Mouse (Mus musculus) liver, postnatal 0 days (tissue): ENCODE data around the gene Rbpj. TPM values are rescaled to one million over a fixed set of nuclear protein-coding genes. Genes with fewer than 3 reads are reported as not detected.

Source experiments
- ATAC-seq: fragments of 200-750 bp; cut with Nextera tagmentation; 2 replicates; pipeline ENCODE4 v1.8.0; 2017; ENCODE audit warnings: mild to moderate bottlenecking, moderate library complexity
- DNase-seq: peaks from one replicate; pipeline ENCODE4 v3.0.0-alpha.2; 2016
- H3K27ac ChIP-seq: fragments of 300-500 bp; sonication (generic); 2 replicates; pipeline ENCODE4 v1.5.1; 2014; ENCODE audit warnings: antibody characterized with exemption, moderate library complexity, mild to moderate bottlenecking, low read depth
- H3K27me3 ChIP-seq: fragments of 300-500 bp; sonication (generic); 2 replicates; pipeline ENCODE4 v1.6.1; 2014; ENCODE audit warnings: low read length, control low read depth, mixed read lengths; ENCODE audit not compliant: insufficient read depth
- H3K36me3 ChIP-seq: fragments of 300-500 bp; sonication (generic); replicated peaks from 2 replicates; pipeline ENCODE4 v1.6.1; 2014; ENCODE audit warnings: mild to moderate bottlenecking, control low read depth, low read length, moderate library complexity, mixed read lengths; ENCODE audit not compliant: insufficient read depth
- H3K4me1 ChIP-seq: fragments of 300-500 bp; sonication (generic); 2 replicates; pipeline ENCODE4 v1.6.1; 2014; ENCODE audit warnings: antibody characterized with exemption, mild to moderate bottlenecking, control low read depth; ENCODE audit not compliant: insufficient read depth
- H3K4me2 ChIP-seq: fragments of 300-500 bp; sonication (generic); 2 replicates; pipeline ENCODE4 v1.6.1; 2014; ENCODE audit warnings: low read depth, mild to moderate bottlenecking, low read length, moderate library complexity, mixed read lengths
- H3K4me3 ChIP-seq: fragments of 300-500 bp; sonication (generic); 2 replicates; pipeline ENCODE4 v1.5.1; 2014; ENCODE audit warnings: low read depth, low read length
- H3K9ac ChIP-seq: fragments of 300-500 bp; sonication (generic); replicated peaks from 2 replicates; pipeline ENCODE4 v1.6.1; 2014; ENCODE audit warnings: mild to moderate bottlenecking, moderate library complexity
- H3K9me3 ChIP-seq: fragments of 300-500 bp; sonication (generic); 2 replicates; pipeline ENCODE4 v1.6.1; 2016; ENCODE audit warnings: mild to moderate bottlenecking, control low read depth, low read length, mixed read lengths
- CTCF ChIP-seq: sonication (generic); IDR thresholded peaks from 2 replicates; pipeline ENCODE4 v1.5.1; 2016; ENCODE audit warnings: antibody characterized with exemption, low read depth
- EP300 ChIP-seq: IDR thresholded peaks from 2 replicates; pipeline ENCODE4 v1.6.1; 2016; ENCODE audit warnings: antibody characterized with exemption, low read depth, mild to moderate bottlenecking
- WGBS: fragments of 180-500 bp; shearing (Covaris S2); extraction: QIAGEN DNeasy Blood & Tissue Kit; methylation state at CpG from one replicate; pipeline ENCODE4 v1.1.7; 2014; ENCODE audit not compliant: insufficient replicate concordance; 5-methylcytosine and 5-hydroxymethylcytosine counted together
- polyA plus RNA-seq: library from polyadenylated mRNA; unstranded; fragments of >200 nt; fragmentation: Nextera tagmentation; extraction: Ambion mirVana; gene quantifications from 2 replicates; pipeline ENCODE4 v1.2.1, GENCODE M21; 2015

Rbpj gene
- polyA plus RNA-seq, 1 experiment from 2014 or later, result 6.1 TPM

- DNase-seq (no peak), ATAC-seq (no peak)
- 74% methylated on average over 9 of the region's 9 CpGs for WGBS
- Histone ChIP-seq H3K27me3 (no peaks in the 10 kb centered on the region), H3K27ac (no peak overlapping the region), H3K36me3 (no peaks in the 10 kb centered on the region), H3K4me2 (no peak overlapping the region), H3K9ac (no peak overlapping the region), H3K4me1 (0 out of 2 replicates have a peak, but pooled peaks cover 3% of the 10 kb centered on the region), H3K9me3 (no peaks in the 10 kb centered on the region), H3K4me3 (no peak overlapping the region)
- TF ChIP-seq EP300 (no peak), CTCF (no peak)
These were observed 141.5 kb downstream of the Rbpj start for GRCm38 (mm10) chr5:53607230-53607996.

GRCm38 (mm10) chr5:53618844-53619243 is 152.9 kb downstream of the Rbpj start:
- H3K4me1 ChIP-seq, result no peaks in the 10 kb centered on the region
- H3K4me2 ChIP-seq, result no peak overlapping the region
- H3K9ac ChIP-seq, result no peak overlapping the region
- 84% methylated on average over 1 of the region's 1 CpGs for WGBS
- H3K36me3 ChIP-seq, result no peaks in the 10 kb centered on the region
- no peak for ATAC-seq
- H3K4me3 ChIP-seq, result no peak overlapping the region
- DNase-seq, result no peak
- no peak for TF ChIP-seq CTCF
- no peak for TF ChIP-seq EP300
- no peaks in the 10 kb centered on the region for H3K9me3 ChIP-seq
- no peaks in the 10 kb centered on the region for H3K27me3 ChIP-seq
- no peak overlapping the region for H3K27ac ChIP-seq

DNA sequence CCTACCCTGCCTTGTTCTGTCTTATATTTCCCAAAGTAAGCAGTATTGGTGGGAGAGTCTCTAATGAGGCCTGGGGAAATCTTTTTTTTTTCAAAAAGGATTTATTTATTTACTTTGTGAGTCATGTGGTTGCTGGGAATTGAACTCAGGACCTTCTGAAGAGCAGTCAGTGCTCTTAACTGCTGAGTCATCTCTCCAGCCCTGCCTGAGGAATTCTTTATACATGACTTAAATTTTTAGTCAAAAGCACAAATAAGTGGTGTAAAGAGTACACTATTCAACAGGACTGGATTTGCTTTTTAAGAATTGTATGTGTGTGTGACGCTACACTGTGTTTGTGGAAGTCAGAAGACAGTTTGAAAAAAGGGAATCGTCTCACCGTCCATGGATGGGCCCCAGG is 166.1 kb downstream of the Rbpj start:
- Histone ChIP-seq H3K27me3 (no peaks in the 10 kb centered on the region), H3K4me2 (no peak overlapping the region), H3K4me1 (no peaks in the 10 kb centered on the region), H3K36me3 (peaks cover 8% of the 10 kb centered on the region), H3K27ac (no peak overlapping the region), H3K9me3 (no peaks in the 10 kb centered on the region), H3K9ac (no peak overlapping the region), H3K4me3 (no peak overlapping the region)
- TF ChIP-seq EP300, result no peak
- DNase-seq (no peak), ATAC-seq (no peak)
- WGBS, result 81% methylated on average over 3 of the region's 3 CpGs

DNA sequence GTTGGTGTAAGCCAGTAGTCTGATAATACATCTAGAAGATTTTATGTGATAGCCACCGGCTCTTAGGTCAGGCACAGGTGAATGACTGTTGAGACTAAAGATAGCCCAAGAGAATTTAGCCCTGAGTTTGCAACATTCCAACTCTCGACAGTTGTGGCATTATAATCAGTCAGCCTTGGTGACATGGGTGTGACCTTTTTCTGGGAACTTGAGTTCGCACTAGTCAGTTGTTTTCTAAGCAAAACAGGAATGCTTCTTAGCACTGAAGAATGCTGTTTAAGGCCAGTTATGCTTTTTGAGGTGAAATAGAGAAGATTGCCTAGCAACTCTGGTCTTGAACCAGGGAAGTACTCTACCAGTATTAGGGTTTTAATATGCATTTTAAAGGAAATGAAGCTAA is 170.8 kb downstream of the Rbpj start:
- DNase-seq, result no peak
- peaks cover 2% of the 10 kb centered on the region; the same call in 1 of the 2 replicates for H3K36me3 ChIP-seq
- no peaks in the 10 kb centered on the region for H3K27me3 ChIP-seq
- TF ChIP-seq CTCF, result no peak
- no peak for TF ChIP-seq EP300
- H3K9me3 ChIP-seq, result no peaks in the 10 kb centered on the region
- WGBS, result 41% methylated on average over 3 of the region's 3 CpGs
- no peak overlapping the region for H3K9ac ChIP-seq
- H3K27ac ChIP-seq, result no peak overlapping the region
- no peaks in the 10 kb centered on the region for H3K4me1 ChIP-seq
- no peak overlapping the region for H3K4me3 ChIP-seq
- H3K4me2 ChIP-seq, result no peak overlapping the region
- ATAC-seq, result no peak

DNA sequence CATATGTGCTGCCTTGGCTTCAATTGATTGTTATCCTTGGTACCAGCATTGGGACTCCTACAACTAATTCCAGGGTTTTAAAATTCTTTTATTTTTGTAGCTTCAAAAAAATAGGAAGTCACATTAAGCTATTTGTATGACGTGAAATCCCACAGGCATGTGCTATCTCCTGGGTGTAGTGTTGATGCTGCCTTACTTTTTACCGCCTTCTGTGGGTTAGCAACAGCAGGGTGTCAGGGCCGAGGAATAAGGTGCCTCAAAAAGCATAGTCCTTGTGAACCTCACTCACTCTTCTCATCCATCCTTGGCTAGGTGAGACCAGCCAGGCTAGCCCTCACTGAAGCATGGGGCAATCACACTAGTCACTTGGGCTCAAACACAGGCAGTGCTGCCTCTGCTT is 171.3 kb downstream of the Rbpj start:
- no peaks in the 10 kb centered on the region for H3K27me3 ChIP-seq
- peaks cover 3% of the 10 kb centered on the region; the same call in 1 of the 2 replicates for H3K36me3 ChIP-seq
- DNase-seq (no peak), ATAC-seq (no peak)
- no peak overlapping the region for H3K27ac ChIP-seq
- 61% methylated on average over 3 of the region's 3 CpGs for WGBS
- no peak overlapping the region for H3K9ac ChIP-seq
- TF ChIP-seq CTCF (no peak), EP300 (no peak)
- H3K9me3 ChIP-seq, result no peaks in the 10 kb centered on the region
- H3K4me2 ChIP-seq, result no peak overlapping the region
- H3K4me1 ChIP-seq, result no peaks in the 10 kb centered on the region
- no peak overlapping the region for H3K4me3 ChIP-seq

- Histone ChIP-seq H3K9ac (no peak overlapping the region), H3K36me3 (peaks cover 8% of the 10 kb centered on the region; the same call in 1 of the 2 replicates), H3K27me3 (no peaks in the 10 kb centered on the region), H3K4me1 (no peaks in the 10 kb centered on the region), H3K4me3 (no peak overlapping the region), H3K9me3 (no peaks in the 10 kb centered on the region), H3K4me2 (no peak overlapping the region), H3K27ac (no peak overlapping the region)
- ATAC-seq, result no peak
- WGBS, result 62% methylated on average over 3 of the region's 3 CpGs
- TF ChIP-seq CTCF (peak; percentile 64), EP300 (no peak)
- no peak for DNase-seq
These were observed 172.7 kb downstream of the Rbpj start for GRCm38 (mm10) chr5:53638647-53639046.

- DNase-seq (no peak), ATAC-seq (peak; percentile 49)
- Histone ChIP-seq H3K27ac (no peak overlapping the region), H3K27me3 (no peaks in the 10 kb centered on the region), H3K4me3 (no peak overlapping the region), H3K9me3 (no peaks in the 10 kb centered on the region), H3K9ac (no peak overlapping the region), H3K4me1 (no peaks in the 10 kb centered on the region), H3K4me2 (no peak overlapping the region), H3K36me3 (peaks cover 28% of the 10 kb centered on the region)
- WGBS, result 69% methylated on average over 4 of the region's 9 CpGs
- TF ChIP-seq CTCF, result no peak
- no peak for TF ChIP-seq EP300
These were observed 180.7 kb downstream of the Rbpj start for GRCm38 (mm10) chr5:53646669-53647068.
